Mouse (Mus musculus): ENCODE data around the gene Dgki.

DNA sequence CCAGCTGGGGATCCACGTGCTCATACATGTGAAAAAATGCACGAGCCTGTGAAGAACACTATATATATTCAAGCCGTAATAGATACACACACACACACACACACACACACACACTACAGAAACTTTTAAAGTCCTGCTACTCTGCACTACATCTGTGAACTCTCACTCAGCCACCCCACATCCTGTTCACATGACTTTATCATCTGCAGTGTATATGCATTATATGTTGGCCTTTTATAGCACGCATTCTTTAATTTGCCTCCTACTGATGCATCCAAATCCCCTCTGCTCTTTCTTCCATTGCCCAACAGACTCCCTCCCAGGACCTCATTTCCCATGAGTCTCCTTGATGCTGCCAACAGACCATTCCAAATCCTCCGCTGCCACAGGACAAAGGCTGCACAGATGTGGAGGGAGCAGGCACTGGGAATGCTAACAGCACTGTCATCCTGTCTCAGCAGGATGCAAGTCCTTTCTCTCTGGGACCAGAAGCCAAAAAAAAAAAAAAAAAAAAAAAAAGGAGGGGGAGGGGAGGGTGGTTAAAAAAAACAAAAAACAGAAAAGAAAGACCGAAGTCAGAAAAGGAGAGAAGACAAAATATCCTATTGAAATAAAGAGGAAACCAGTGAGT lies 442.2 kb downstream of the Dgki start:
- TF ChIP-seq CTCF (IDR thresholded peaks at IDR 0.05; ENCODE audit: low read depth, low read length) (no peak), POLR2A (IDR thresholded peaks at IDR 0.05; ENCODE audit: borderline replicate concordance, low read depth, low read length) (no peak)
